Mouse (Mus musculus): ENCODE measurements around the gene Sdhaf4. TPM values are rescaled to one million over a fixed set of nuclear protein-coding genes. Genes with fewer than 3 reads are reported as not detected.

The Sdhaf4 gene
- total RNA-seq (2023) = 6.1 and 6.7 TPM in 2 replicates

DNA sequence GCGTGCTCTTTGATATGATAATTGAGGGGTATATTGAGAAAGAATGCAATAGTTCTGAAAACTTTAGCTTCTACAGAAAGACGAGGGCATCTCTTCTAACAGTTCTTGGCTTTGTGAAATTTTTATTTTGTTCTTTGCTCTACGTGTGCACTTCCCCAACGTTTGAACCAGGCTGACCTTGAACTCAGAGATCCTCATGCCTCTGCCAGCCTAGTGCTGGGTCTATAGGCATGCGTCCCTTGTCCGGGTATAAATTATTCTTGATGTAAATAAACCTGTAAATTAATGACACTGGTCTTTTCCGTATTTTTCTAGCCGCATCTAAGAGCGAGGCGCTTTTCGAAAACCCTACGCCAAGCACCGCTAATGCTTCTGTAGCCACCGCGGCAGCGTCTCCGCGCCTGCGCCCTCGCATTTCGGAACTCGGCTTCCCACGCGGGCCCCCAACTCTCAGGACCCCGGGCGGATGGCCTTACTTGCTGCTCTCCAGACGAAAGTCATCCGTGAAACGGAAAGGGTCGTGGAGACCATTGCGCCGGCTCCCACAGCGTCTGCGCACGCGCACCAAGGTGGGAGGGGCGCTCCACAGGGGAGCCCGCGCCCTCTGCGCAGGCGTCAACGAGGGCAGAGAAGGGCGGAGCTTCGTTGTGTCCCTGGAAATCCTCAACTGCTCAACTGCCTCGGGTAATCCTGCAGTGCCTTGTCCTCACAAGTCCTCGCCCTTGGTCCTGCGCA, at the start of gene Sdhaf4:
Gene Sdhaf4 (minus strand): TSS at position 587 of the 735 bp plus-strand sequence.

Other genes starting within 250 kb of the Sdhaf4 start
- not detected in 2 replicates for gene B3gat2, start 243.9 kb downstream of the Sdhaf4 start, total RNA-seq (2023)
- gene Smap1, start 83.3 kb downstream of the Sdhaf4 start, total RNA-seq (2023) = 47.1 and 49.7 TPM in 2 replicates
- 1.2 and 2.7 TPM in 2 replicates for gene Fam135a, start 94.7 kb upstream of the Sdhaf4 start, total RNA-seq (2023)
- gene Col9a1, start 172.0 kb upstream of the Sdhaf4 start, total RNA-seq (2023) = not detected in 2 replicates

All from neutrophil, adult 65 days (primary cell).